Mouse (Mus musculus) stomach, embryonic 14.5 days (tissue): ENCODE measurements around the gene Cfap100. TPM values are rescaled to one million over a fixed set of nuclear protein-coding genes. Genes with fewer than 3 reads are reported as not detected.

Experiments
- ATAC-seq: fragments of 200-750 bp; cut with Nextera tagmentation; 2 replicates; pipeline ENCODE4 v1.8.0; 2017; ENCODE audit warnings: low read depth, moderate TSS enrichment; ENCODE audit not compliant: insufficient number of reproducible peaks, insufficient read depth, low FRiP score
- H3K27ac ChIP-seq: fragments of 300-500 bp; sonication (generic); 2 replicates; pipeline ENCODE4 v1.5.1; 2014; ENCODE audit warnings: mild to moderate bottlenecking, low read length, moderate library complexity, mixed read lengths
- H3K27me3 ChIP-seq: fragments of 300-500 bp; sonication (generic); 2 replicates; pipeline ENCODE4 v1.6.1; 2014; ENCODE audit warnings: low read length, control low read depth, mixed read lengths; ENCODE audit not compliant: control insufficient read depth, insufficient read depth
- H3K36me3 ChIP-seq: fragments of 300-500 bp; sonication (generic); 2 replicates; pipeline ENCODE4 v1.6.1; 2014; ENCODE audit warnings: mild to moderate bottlenecking, control low read depth, low read length, moderate library complexity, mixed read lengths; ENCODE audit not compliant: control insufficient read depth, insufficient read depth
- H3K4me1 ChIP-seq: fragments of 300-500 bp; sonication (generic); 2 replicates; pipeline ENCODE4 v1.6.1; 2014; ENCODE audit warnings: low read length, control low read depth, mixed read lengths; ENCODE audit not compliant: control insufficient read depth, insufficient read depth
- H3K4me2 ChIP-seq: fragments of 300-500 bp; sonication (generic); replicated peaks from 2 replicates; pipeline ENCODE4 v1.6.1; 2014; ENCODE audit warnings: low read depth, low read length, control low read depth
- H3K4me3 ChIP-seq: fragments of 300-500 bp; sonication (generic); 2 replicates; pipeline ENCODE4 v1.5.1; 2014; ENCODE audit warnings: low read depth, low read length, control low read depth
- H3K9ac ChIP-seq: fragments of 300-500 bp; sonication (generic); replicated peaks from 2 replicates; pipeline ENCODE4 v1.6.1; 2014; ENCODE audit warnings: low read depth, mild to moderate bottlenecking, control low read depth, low read length, moderate library complexity, mixed read lengths
- H3K9me3 ChIP-seq: fragments of 300-500 bp; sonication (generic); 2 replicates; pipeline ENCODE4 v1.6.1; 2016; ENCODE audit warnings: low read depth, low read length, control low read depth; ENCODE audit not compliant: control insufficient read depth
- WGBS: fragments of 180-500 bp; shearing (Covaris S2); extraction: QIAGEN DNeasy Blood & Tissue Kit; methylation state at CpG from one replicate; pipeline ENCODE4 v1.1.7; 2014; 5-methylcytosine and 5-hydroxymethylcytosine counted together
- polyA plus RNA-seq: library from polyadenylated mRNA; unstranded; fragments of >200 nt; fragmentation: Nextera tagmentation; extraction: Ambion mirVana; gene quantifications from 2 replicates; pipeline ENCODE4 v1.2.1, GENCODE M21; 2014

Cfap100 gene
- polyA plus RNA-seq, 1 experiment from 2014 or later: 0.61 TPM

DNA sequence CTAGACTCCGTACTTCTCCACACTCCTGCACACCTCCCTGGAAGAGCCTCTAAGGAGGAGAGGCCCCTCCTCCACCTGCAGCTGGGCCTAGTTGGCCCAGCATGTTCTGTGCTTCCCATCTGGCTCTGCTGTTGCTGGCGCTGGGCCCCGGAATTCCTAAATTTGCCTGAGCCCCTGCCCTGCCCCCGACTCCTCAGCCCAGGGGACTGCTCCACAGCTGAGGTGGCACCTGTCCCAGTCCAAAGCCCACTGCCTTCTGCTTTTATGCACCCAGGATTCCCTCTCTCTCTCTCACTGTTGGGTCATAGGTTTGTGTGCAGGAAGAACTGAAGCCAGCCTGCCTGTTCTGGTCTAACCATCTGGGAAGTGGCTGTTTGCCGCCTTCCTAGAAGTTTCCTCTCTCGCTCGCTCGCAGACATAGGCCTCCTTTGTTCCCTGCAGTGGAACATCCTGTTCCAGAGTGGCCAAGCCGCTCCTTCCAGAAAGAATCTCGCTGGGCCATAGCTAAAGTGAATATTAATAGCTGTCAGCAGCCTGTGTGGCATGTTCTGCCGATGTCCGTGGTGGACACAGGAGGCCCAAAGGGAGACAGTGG lies 42.4 kb upstream of the Cfap100 start:
- no peak overlapping the region for H3K4me3 ChIP-seq
- H3K4me1 ChIP-seq: no peaks in the 10 kb centered on the region; the same call in 1 of the 2 replicates
- 51% methylated on average over 12 of the region's 12 CpGs for WGBS
- H3K36me3 ChIP-seq: no peaks in the 10 kb centered on the region
- H3K27me3 ChIP-seq: no peaks in the 10 kb centered on the region
- peak overlapping the region; percentile 44 for H3K27ac ChIP-seq
- H3K4me2 ChIP-seq: no peak overlapping the region
- H3K9ac ChIP-seq: no peak overlapping the region
- ATAC-seq: no peak
- H3K9me3 ChIP-seq: no peaks in the 10 kb centered on the region

GRCm38 (mm10) chr6:90470255-90470654 lies 41.7 kb upstream of the Cfap100 start:
- H3K4me3 ChIP-seq: no peak overlapping the region
- no peak overlapping the region for H3K4me2 ChIP-seq
- H3K27me3 ChIP-seq: no peaks in the 10 kb centered on the region
- no peak overlapping the region for H3K27ac ChIP-seq
- no peak for ATAC-seq
- no peaks in the 10 kb centered on the region for H3K9me3 ChIP-seq
- no peaks in the 10 kb centered on the region for H3K36me3 ChIP-seq
- 80% methylated on average over 2 of the region's 2 CpGs for WGBS
- H3K4me1 ChIP-seq: no peaks in the 10 kb centered on the region; the same call in 1 of the 2 replicates
- H3K9ac ChIP-seq: no peak overlapping the region

DNA sequence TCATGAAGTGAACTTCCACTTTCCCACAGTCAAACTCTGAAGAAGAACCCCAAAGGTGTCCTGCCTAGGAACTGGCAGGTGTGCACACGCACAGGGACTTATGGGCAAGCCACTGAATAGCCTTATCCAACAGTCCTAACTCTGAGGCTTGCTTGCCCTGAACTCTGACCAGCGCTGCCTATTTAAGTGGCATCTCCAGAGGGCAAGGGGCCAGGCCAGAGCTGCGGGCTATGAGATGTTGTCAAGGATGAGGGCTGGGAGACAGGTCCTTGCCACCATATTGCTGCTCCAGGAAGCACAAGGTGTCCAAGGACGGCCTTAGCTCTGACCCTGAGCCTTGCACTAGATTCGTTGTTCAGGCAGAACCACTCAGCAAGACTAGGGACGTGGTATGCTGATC lies 40.4 kb upstream of the Cfap100 start:
- Histone ChIP-seq H3K4me3 (no peak overlapping the region), H3K9me3 (no peaks in the 10 kb centered on the region), H3K27me3 (no peaks in the 10 kb centered on the region), H3K4me1 (peaks cover under 1% of the 10 kb centered on the region; the same call in 1 of the 2 replicates), H3K9ac (no peak overlapping the region), H3K4me2 (no peak overlapping the region), H3K36me3 (no peaks in the 10 kb centered on the region), H3K27ac (no peak overlapping the region)
- ATAC-seq: no peak
- WGBS: 89% methylated on average over 6 of the region's 6 CpGs

GRCm38 (mm10) chr6:90468216-90468615 lies 39.6 kb upstream of the Cfap100 start:
- H3K4me3 ChIP-seq: no peak overlapping the region
- H3K9ac ChIP-seq: no peak overlapping the region
- no peak for ATAC-seq
- no peaks in the 10 kb centered on the region for H3K36me3 ChIP-seq
- no peaks in the 10 kb centered on the region for H3K9me3 ChIP-seq
- H3K4me1 ChIP-seq: peaks cover 8% of the 10 kb centered on the region
- H3K27ac ChIP-seq: no peak overlapping the region
- WGBS: 92% methylated on average over 1 of the region's 1 CpGs
- H3K4me2 ChIP-seq: no peak overlapping the region
- no peaks in the 10 kb centered on the region for H3K27me3 ChIP-seq

DNA sequence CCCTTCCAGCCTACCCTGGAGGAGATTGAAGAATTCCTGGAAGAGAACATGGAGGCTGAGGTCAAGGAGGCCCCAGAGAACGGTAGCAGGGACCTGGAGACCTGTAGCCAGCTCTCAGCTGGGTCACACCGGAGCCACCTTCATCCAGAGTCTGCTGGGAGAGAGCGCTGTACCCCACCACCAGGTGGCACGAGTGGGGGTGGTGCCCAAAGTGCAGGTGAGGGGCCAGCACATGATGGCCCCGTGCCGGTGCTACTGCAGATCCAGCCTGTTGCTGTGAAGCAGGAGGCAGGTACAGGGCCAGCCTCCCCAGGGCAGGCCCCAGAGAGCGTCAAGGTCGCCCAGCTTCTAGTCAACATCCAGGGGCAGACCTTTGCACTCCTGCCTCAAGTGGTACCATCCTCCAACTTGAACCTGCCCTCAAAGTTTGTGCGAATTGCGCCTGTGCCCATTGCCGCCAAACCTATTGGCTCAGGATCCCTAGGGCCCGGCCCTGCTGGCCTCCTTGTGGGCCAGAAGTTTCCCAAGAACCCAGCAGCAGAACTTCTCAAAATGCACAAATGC lies 38.3 kb upstream of the Cfap100 start:
- Histone ChIP-seq H3K36me3 (no peaks in the 10 kb centered on the region), H3K4me2 (no peak overlapping the region), H3K4me1 (peaks cover 13% of the 10 kb centered on the region), H3K27me3 (0 out of 2 replicates have a peak, but pooled peaks cover 4% of the 10 kb centered on the region), H3K9ac (no peak overlapping the region), H3K9me3 (no peaks in the 10 kb centered on the region), H3K27ac (no peak overlapping the region), H3K4me3 (no peak overlapping the region)
- 93% methylated on average over 12 of the region's 12 CpGs for WGBS
- ATAC-seq: no peak

GRCm38 (mm10) chr6:90466079-90466478 lies 37.5 kb upstream of the Cfap100 start:
- 79% methylated on average over 10 of the region's 10 CpGs for WGBS
- Histone ChIP-seq H3K4me2 (no peak overlapping the region), H3K9ac (no peak overlapping the region), H3K27ac (no peak overlapping the region), H3K9me3 (no peaks in the 10 kb centered on the region), H3K4me1 (peaks cover 13% of the 10 kb centered on the region), H3K36me3 (no peaks in the 10 kb centered on the region), H3K27me3 (peaks cover 10% of the 10 kb centered on the region; the same call in 1 of the 2 replicates), H3K4me3 (no peak overlapping the region)
- no peak for ATAC-seq

- Histone ChIP-seq H3K4me2 (no peak overlapping the region), H3K4me3 (no peak overlapping the region), H3K9me3 (no peaks in the 10 kb centered on the region), H3K4me1 (peaks cover 13% of the 10 kb centered on the region; the same call in 1 of the 2 replicates), H3K27ac (no peak overlapping the region), H3K27me3 (peaks cover 14% of the 10 kb centered on the region; the same call in 1 of the 2 replicates), H3K9ac (no peak overlapping the region), H3K36me3 (no peaks in the 10 kb centered on the region)
- no peak for ATAC-seq
- whole genome bisulfite sequencing: 92% methylated on average over 11 of the region's 11 CpGs
These were observed 36.5 kb upstream of the Cfap100 start for GRCm38 (mm10) chr6:90465028-90465640.

DNA sequence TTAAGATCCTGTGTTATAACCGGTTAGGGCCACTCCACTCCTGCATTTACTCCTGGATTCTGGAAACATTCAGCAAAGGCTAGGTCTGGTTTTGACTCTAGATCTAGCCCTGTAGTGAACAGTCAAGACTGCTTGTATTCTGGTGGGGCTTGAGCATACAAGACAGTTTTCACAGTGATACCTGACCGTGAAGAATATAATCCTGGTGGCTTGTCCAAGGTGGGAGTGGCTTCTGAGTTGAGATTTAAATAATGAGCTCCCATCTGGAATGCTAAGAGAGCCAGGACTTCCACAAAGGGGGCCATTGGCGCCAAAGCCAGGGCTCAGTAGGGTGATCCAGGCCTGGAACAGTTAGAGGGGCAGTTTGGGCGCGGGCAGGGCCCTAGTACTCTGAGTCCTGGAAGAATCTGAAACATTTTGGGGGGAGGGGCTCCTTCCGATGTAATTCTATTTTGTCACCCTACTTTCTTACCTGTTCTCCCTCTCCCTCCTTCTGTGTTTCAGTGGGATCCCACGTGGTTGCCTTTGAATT lies 35.4 kb upstream of the Cfap100 start:
- ATAC-seq: no peak
- Histone ChIP-seq H3K4me2 (peak overlapping the region; percentile 100), H3K27me3 (peaks cover 14% of the 10 kb centered on the region; the same call in 1 of the 2 replicates), H3K9ac (0 out of 2 replicates have a peak overlapping the region, but pooled peaks have one; percentile 6), H3K4me3 (peak overlapping the region; percentile 59; the same call in 1 of the 2 replicates), H3K36me3 (no peaks in the 10 kb centered on the region), H3K9me3 (no peaks in the 10 kb centered on the region), H3K27ac (peak overlapping the region; percentile 15; the same call in 1 of the 2 replicates), H3K4me1 (peaks cover 13% of the 10 kb centered on the region; the same call in 1 of the 2 replicates)
- WGBS: 32% methylated on average over 7 of the region's 7 CpGs
